Mouse (Mus musculus): ENCODE measurements around the gene Nck1. TPM values are rescaled to one million over a fixed set of nuclear protein-coding genes. Genes with fewer than 3 reads are reported as not detected.
A peak's percentile ranks its signal among the peaks of the same experiment; 100 is the strongest.

The Nck1 gene
- polyA plus RNA-seq, 1 experiment from 2014 or later = 57.8 TPM

DNA sequence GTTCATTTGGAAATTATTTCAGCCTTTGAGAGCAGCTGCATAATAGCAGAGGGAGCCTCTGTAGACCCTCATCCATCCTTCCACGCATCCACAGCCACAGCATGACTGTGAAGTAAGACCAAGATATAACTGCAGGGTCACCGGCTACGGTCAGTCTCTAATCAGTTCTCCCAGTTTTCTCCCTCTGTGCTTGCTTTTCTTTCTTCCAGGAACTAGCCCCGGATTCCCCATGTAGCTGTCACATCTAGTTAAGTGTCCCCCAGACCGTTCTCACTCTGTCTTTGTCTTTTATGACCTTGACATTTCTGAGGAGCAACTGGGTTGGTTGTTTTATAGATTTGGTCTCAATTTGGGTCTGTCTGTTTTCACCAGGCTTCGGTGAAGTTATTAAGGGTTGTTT lies 64.3 kb downstream of the Nck1 start:
- no peak overlapping the region for H3K4me3 ChIP-seq (ENCODE audit: low read length)
- 73% methylated on average over 6 of the region's 6 CpGs for WGBS
- no peak for ATAC-seq

DNA sequence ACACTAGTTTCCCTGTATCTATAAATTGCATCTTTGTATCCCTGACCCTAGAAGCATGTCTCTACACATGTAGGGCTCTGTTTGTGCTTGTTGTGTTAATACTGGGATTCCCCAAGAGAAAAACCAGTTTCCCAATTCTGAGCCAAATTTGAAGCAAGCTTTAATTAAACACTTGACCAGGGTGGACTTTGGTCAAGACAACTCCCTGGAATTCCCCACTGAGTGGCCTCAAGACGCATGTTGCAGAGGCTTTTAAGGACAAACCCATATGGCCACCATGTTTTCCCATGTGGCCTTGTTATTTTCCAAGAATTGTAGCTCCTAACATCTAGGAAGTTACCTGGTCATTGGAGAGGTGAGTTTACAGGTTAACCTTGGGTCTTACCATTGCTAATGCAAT lies 71.9 kb downstream of the Nck1 start:
- H3K4me1 ChIP-seq (ENCODE audit: control insufficient read depth, insufficient read depth, low read length) = peaks cover 4% of the 10 kb centered on the region; the same call in 1 of the 2 replicates
- no peak overlapping the region for H3K4me3 ChIP-seq (ENCODE audit: low read length)
- H3K36me3 ChIP-seq (ENCODE audit: control insufficient read depth, insufficient read depth, low read length) = no peaks in the 10 kb centered on the region
- 69% methylated on average over 1 of the region's 1 CpGs for WGBS
- H3K4me2 ChIP-seq (ENCODE audit: low read depth, low read length) = no peak overlapping the region
- no peak overlapping the region for H3K27ac ChIP-seq (ENCODE audit: low read length)
- H3K27me3 ChIP-seq (replicated peaks; ENCODE audit: control insufficient read depth, insufficient read depth, low read length) = no peaks in the 10 kb centered on the region
- H3K9ac ChIP-seq (ENCODE audit: low read depth, low read length) = no peak overlapping the region
- no peak for ATAC-seq
- no peaks in the 10 kb centered on the region for H3K9me3 ChIP-seq (ENCODE audit: control insufficient read depth, low read length)

More for the DNA sequence above, 64.3 kb downstream of the Nck1 start:
- Histone ChIP-seq H3K27ac (ENCODE audit: low read length) (no peak overlapping the region), H3K27me3 (replicated peaks; ENCODE audit: control insufficient read depth, insufficient read depth, low read length) (no peaks in the 10 kb centered on the region), H3K4me2 (ENCODE audit: low read depth, low read length) (no peak overlapping the region), H3K36me3 (ENCODE audit: control insufficient read depth, insufficient read depth, low read length) (no peaks in the 10 kb centered on the region), H3K9ac (ENCODE audit: low read depth, low read length) (no peak overlapping the region), H3K4me1 (ENCODE audit: control insufficient read depth, insufficient read depth, low read length) (no peaks in the 10 kb centered on the region), H3K9me3 (ENCODE audit: control insufficient read depth, low read length) (no peaks in the 10 kb centered on the region)

DNA sequence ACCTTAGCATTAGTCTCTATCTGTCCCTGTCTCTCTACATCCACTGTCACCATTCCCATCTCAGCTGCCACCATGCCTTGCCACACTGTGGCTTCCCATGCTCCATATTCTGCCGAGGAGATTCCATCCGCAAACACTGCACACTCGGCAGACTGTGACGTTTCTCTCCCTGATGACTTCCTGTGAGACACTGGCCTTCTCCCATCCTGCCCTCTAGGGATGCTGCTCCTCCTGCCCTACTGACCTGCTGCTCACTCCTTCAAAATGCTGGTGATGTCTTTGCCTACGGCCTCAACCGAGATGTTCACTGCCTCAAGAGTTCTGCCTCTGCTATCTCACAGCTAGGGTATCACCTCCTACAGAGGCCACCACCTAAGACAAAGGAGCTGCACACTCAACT lies 72.6 kb downstream of the Nck1 start:
- Histone ChIP-seq H3K27me3 (replicated peaks; ENCODE audit: control insufficient read depth, insufficient read depth, low read length) (no peaks in the 10 kb centered on the region), H3K9me3 (ENCODE audit: control insufficient read depth, low read length) (no peaks in the 10 kb centered on the region)
- WGBS = 77% methylated on average over 6 of the region's 6 CpGs

DNA sequence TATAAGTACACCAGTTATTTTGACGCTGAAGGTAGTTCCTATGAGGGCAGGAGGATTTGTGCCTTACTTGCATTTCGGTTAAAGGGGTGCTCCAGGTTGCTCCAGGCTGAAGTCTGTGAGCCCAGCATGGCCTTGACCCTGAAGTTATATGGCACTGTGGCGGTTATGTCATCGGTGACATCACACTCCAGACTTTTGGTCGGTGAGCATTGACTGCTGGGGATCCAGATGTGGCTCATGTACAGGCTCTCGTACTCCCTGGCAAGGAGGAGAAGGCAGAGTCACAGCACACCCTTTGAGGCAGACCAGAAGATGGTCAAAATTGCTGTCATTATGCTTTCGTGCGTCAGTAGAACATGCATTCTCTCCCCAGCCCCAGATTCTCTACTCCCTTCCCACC lies 73.0 kb downstream of the Nck1 start:
- ATAC-seq = no peak
- H3K27me3 ChIP-seq (replicated peaks; ENCODE audit: control insufficient read depth, insufficient read depth, low read length) = no peaks in the 10 kb centered on the region
- H3K9ac ChIP-seq (ENCODE audit: low read depth, low read length) = no peak overlapping the region
- peaks cover 4% of the 10 kb centered on the region; the same call in 1 of the 2 replicates for H3K4me1 ChIP-seq (ENCODE audit: control insufficient read depth, insufficient read depth, low read length)
- no peaks in the 10 kb centered on the region for H3K36me3 ChIP-seq (ENCODE audit: control insufficient read depth, insufficient read depth, low read length)
- H3K4me3 ChIP-seq (ENCODE audit: low read length) = no peak overlapping the region
- H3K4me2 ChIP-seq (ENCODE audit: low read depth, low read length) = no peak overlapping the region
- no peaks in the 10 kb centered on the region for H3K9me3 ChIP-seq (ENCODE audit: control insufficient read depth, low read length)
- WGBS = 93% methylated on average over 8 of the region's 8 CpGs
- no peak overlapping the region for H3K27ac ChIP-seq (ENCODE audit: low read length)

More for the DNA sequence above, 72.6 kb downstream of the Nck1 start:
- no peak overlapping the region for H3K4me2 ChIP-seq (ENCODE audit: low read depth, low read length)
- H3K27ac ChIP-seq (ENCODE audit: low read length) = no peak overlapping the region
- no peaks in the 10 kb centered on the region for H3K36me3 ChIP-seq (ENCODE audit: control insufficient read depth, insufficient read depth, low read length)
- ATAC-seq = no peak
- H3K9ac ChIP-seq (ENCODE audit: low read depth, low read length) = no peak overlapping the region
- peaks cover 4% of the 10 kb centered on the region; the same call in 1 of the 2 replicates for H3K4me1 ChIP-seq (ENCODE audit: control insufficient read depth, insufficient read depth, low read length)
- H3K4me3 ChIP-seq (ENCODE audit: low read length) = no peak overlapping the region

DNA sequence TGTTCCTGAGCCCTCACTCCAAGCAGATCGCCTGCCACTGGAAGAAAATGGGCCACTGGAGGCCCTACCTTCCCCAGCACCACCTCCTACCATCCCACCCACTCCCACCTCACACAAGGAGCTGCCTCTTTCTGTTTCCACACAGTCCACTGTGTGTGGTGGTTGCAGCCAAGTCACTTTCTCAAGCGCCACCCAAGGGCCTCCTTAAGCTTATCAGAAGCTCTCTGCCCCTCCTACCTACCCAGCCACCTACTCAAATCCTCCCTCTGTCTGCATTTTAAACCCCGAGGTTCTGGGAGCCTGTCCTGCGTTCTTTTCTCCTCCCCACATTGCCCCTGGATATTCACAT lies 74.4 kb downstream of the Nck1 start:
- 70% methylated on average over 4 of the region's 4 CpGs for WGBS
- Histone ChIP-seq H3K9me3 (ENCODE audit: control insufficient read depth, low read length) (no peaks in the 10 kb centered on the region), H3K27me3 (replicated peaks; ENCODE audit: control insufficient read depth, insufficient read depth, low read length) (no peaks in the 10 kb centered on the region), H3K9ac (ENCODE audit: low read depth, low read length) (no peak overlapping the region), H3K27ac (ENCODE audit: low read length) (no peak overlapping the region), H3K4me1 (ENCODE audit: control insufficient read depth, insufficient read depth, low read length) (peaks cover 8% of the 10 kb centered on the region; the same call in 1 of the 2 replicates), H3K4me3 (ENCODE audit: low read length) (no peak overlapping the region), H3K36me3 (ENCODE audit: control insufficient read depth, insufficient read depth, low read length) (no peaks in the 10 kb centered on the region), H3K4me2 (ENCODE audit: low read depth, low read length) (no peak overlapping the region)
- ATAC-seq = no peak

DNA sequence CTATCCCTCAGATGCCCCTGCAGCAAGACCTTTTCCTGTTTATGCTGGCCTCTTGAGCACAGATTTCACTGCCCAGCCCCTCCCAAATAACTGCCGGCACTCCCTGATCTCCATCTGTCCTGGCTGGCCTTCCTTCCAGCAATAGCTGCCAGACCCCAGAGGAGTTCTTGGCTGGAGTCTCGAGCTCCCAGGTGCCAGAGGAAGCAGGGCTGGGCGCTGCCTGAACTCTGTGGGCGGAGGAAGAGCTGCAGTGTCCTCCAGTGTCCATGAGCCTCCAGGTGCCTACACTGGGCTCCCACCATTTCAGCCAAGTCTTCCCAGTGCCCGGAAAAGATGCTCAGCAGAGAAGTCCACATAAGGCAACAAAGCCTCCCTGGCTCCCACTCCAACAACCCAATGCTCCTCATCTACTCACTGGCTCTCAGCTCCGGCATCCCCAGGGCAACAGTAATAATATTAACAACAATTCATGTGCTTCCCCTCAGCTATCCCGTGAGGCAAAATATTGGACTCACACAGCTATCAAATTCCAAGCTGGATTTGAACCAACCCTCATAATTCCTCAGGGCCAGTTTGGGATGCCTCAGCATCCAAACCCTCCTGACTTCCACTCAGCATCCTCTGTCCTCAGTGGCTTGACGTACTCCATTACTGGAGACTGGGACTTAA lies 74.9 kb downstream of the Nck1 start:
- Histone ChIP-seq H3K9ac (ENCODE audit: low read depth, low read length) (no peak overlapping the region), H3K4me2 (ENCODE audit: low read depth, low read length) (no peak overlapping the region), H3K27ac (ENCODE audit: low read length) (no peak overlapping the region), H3K27me3 (replicated peaks; ENCODE audit: control insufficient read depth, insufficient read depth, low read length) (no peaks in the 10 kb centered on the region), H3K36me3 (ENCODE audit: control insufficient read depth, insufficient read depth, low read length) (no peaks in the 10 kb centered on the region), H3K9me3 (ENCODE audit: control insufficient read depth, low read length) (no peaks in the 10 kb centered on the region), H3K4me3 (ENCODE audit: low read length) (no peak overlapping the region), H3K4me1 (ENCODE audit: control insufficient read depth, insufficient read depth, low read length) (peaks cover 8% of the 10 kb centered on the region; the same call in 1 of the 2 replicates)
- WGBS = 46% methylated on average over 8 of the region's 8 CpGs
- ATAC-seq = peak; percentile 39; the same call in 1 of the 2 replicates

DNA sequence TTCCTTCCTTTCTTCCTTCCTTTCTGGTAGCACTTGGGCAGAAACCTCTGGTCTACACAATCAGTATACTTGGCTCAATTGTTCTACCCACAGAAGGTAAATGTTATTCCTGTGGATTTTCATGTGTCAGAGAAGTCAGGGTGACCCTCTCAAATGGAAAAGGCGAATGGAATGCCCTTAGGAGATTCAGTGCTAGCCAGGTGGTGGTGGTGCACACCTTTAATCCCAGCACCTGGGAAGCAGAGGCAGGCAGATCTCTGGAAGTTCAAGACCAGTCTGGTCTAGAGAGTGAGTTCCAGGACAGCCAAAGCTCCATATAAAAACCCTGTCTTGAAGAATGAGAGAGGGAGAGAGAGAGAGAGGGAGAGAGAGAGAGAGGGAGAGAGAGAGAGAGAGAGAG lies 75.7 kb downstream of the Nck1 start:
- 66% methylated on average over 1 of the region's 1 CpGs for WGBS
- Histone ChIP-seq H3K9ac (ENCODE audit: low read depth, low read length) (no peak overlapping the region), H3K9me3 (ENCODE audit: control insufficient read depth, low read length) (no peaks in the 10 kb centered on the region), H3K4me3 (ENCODE audit: low read length) (no peak overlapping the region), H3K4me1 (ENCODE audit: control insufficient read depth, insufficient read depth, low read length) (peaks cover 8% of the 10 kb centered on the region; the same call in 1 of the 2 replicates), H3K27me3 (replicated peaks; ENCODE audit: control insufficient read depth, insufficient read depth, low read length) (no peaks in the 10 kb centered on the region), H3K27ac (ENCODE audit: low read length) (no peak overlapping the region), H3K4me2 (ENCODE audit: low read depth, low read length) (no peak overlapping the region), H3K36me3 (ENCODE audit: control insufficient read depth, insufficient read depth, low read length) (no peaks in the 10 kb centered on the region)
- ATAC-seq = no peak

DNA sequence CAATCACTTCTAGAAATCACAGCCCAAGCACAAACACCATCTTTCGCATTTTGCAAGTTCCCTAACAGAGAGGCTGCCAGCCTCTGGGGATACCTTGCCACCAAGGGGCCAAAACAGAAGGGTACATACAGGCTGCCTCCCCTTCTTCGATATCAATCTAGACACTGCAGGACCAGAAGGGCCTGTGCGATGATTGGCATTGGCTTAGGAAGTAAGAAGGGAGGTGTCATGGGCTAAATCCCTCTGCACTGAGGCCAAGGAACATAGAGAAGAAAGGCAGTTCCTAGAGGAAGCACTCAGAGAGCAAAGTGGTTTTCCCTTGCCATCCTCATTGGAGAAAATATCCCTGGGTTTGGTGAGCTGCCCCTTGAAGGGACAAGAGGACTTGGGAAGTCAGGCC lies 76.3 kb downstream of the Nck1 start:
- 96% methylated on average over 3 of the region's 3 CpGs for WGBS
- no peak overlapping the region for H3K27ac ChIP-seq (ENCODE audit: low read length)
- ATAC-seq = no peak
- H3K9me3 ChIP-seq (ENCODE audit: control insufficient read depth, low read length) = no peaks in the 10 kb centered on the region
- no peaks in the 10 kb centered on the region for H3K27me3 ChIP-seq (replicated peaks; ENCODE audit: control insufficient read depth, insufficient read depth, low read length)
- no peak overlapping the region for H3K4me3 ChIP-seq (ENCODE audit: low read length)
- H3K9ac ChIP-seq (ENCODE audit: low read depth, low read length) = no peak overlapping the region
- peaks cover 8% of the 10 kb centered on the region; the same call in 1 of the 2 replicates for H3K4me1 ChIP-seq (ENCODE audit: control insufficient read depth, insufficient read depth, low read length)
- H3K36me3 ChIP-seq (ENCODE audit: control insufficient read depth, insufficient read depth, low read length) = no peaks in the 10 kb centered on the region
- H3K4me2 ChIP-seq (ENCODE audit: low read depth, low read length) = no peak overlapping the region

DNA sequence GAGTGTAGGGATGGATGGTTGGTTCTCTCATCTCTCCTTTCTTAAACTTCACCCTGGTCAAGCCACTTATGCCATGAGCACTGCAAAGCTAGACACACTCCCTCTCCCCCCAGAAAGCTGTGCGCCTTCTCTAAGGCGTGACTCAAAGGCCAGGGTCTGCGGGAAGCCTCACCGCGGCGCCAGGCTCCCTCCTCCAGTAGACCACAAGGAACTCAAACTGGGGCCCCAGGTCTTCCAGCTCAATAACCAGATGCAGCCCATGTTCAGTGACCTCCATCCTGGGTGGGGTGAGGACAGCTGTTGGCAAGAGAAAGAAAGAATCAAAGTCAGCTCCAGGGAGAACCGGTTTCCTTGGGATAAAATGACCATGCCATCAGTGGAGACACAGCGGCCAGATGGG lies 77.8 kb downstream of the Nck1 start:
- no peak overlapping the region for H3K4me3 ChIP-seq (ENCODE audit: low read length)
- no peak for ATAC-seq
- H3K4me1 ChIP-seq (ENCODE audit: control insufficient read depth, insufficient read depth, low read length) = peaks cover 8% of the 10 kb centered on the region; the same call in 1 of the 2 replicates
- no peaks in the 10 kb centered on the region for H3K36me3 ChIP-seq (ENCODE audit: control insufficient read depth, insufficient read depth, low read length)
- WGBS = 96% methylated on average over 8 of the region's 8 CpGs
- no peak overlapping the region for H3K4me2 ChIP-seq (ENCODE audit: low read depth, low read length)
- no peak overlapping the region for H3K27ac ChIP-seq (ENCODE audit: low read length)
- no peak overlapping the region for H3K9ac ChIP-seq (ENCODE audit: low read depth, low read length)
- no peaks in the 10 kb centered on the region for H3K27me3 ChIP-seq (replicated peaks; ENCODE audit: control insufficient read depth, insufficient read depth, low read length)
- H3K9me3 ChIP-seq (ENCODE audit: control insufficient read depth, low read length) = no peaks in the 10 kb centered on the region

DNA sequence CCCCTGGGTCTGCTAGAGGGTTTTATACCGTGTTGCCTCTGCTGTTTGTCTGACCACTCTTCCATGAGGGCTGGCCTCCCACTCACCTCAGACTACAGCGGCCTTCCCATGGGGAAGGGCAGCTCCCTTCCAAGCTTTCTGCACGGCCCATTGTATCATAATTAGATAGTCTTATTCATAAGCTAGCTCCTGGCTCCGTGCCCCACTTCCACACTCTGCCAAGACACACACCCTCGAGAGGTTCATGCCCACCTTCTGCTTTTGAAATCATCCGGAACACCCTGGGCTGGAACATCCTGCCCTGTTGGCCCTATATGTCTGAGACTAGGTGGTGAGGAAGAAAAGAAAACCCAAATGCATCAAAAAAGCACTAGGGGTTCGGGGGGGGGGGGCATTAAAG lies 78.3 kb downstream of the Nck1 start:
- Histone ChIP-seq H3K9me3 (ENCODE audit: control insufficient read depth, low read length) (no peaks in the 10 kb centered on the region), H3K4me3 (ENCODE audit: low read length) (no peak overlapping the region), H3K27me3 (replicated peaks; ENCODE audit: control insufficient read depth, insufficient read depth, low read length) (no peaks in the 10 kb centered on the region), H3K4me1 (ENCODE audit: control insufficient read depth, insufficient read depth, low read length) (peaks cover 8% of the 10 kb centered on the region; the same call in 1 of the 2 replicates), H3K36me3 (ENCODE audit: control insufficient read depth, insufficient read depth, low read length) (no peaks in the 10 kb centered on the region), H3K4me2 (ENCODE audit: low read depth, low read length) (no peak overlapping the region), H3K27ac (ENCODE audit: low read length) (no peak overlapping the region), H3K9ac (ENCODE audit: low read depth, low read length) (no peak overlapping the region)
- no peak for ATAC-seq
- 73% methylated on average over 7 of the region's 7 CpGs for WGBS
